Mouse (Mus musculus): ENCODE measurements at regions not wholly inside any gene's neighbourhood (a gene's known extent, or its start where the extent isn't known, plus 50 kb on each side); places are given as distances from the start of the nearest gene placed in this dataset.

GRCm38 (mm10) chr17:9757725-9758251, 88.3 kb upstream of the Pabpc6 start:
- no peak for ATAC-seq (replicated peaks; ENCODE audit: insufficient number of reproducible peaks, low FRiP score, low TSS enrichment, poor library complexity, severe bottlenecking)

- no peak for ATAC-seq (replicated peaks; ENCODE audit: insufficient number of reproducible peaks, low FRiP score, low TSS enrichment, poor library complexity, severe bottlenecking)
These were observed 87.2 kb upstream of the Pabpc6 start for GRCm38 (mm10) chr17:9756675-9757074.

GRCm38 (mm10) chr17:9756196-9756595, 86.7 kb upstream of the Pabpc6 start:
- ATAC-seq (replicated peaks; ENCODE audit: insufficient number of reproducible peaks, low FRiP score, low TSS enrichment, poor library complexity, severe bottlenecking) = no peak

GRCm38 (mm10) chr17:9755576-9755975, 86.1 kb upstream of the Pabpc6 start:
- ATAC-seq (replicated peaks; ENCODE audit: insufficient number of reproducible peaks, low FRiP score, low TSS enrichment, poor library complexity, severe bottlenecking) = no peak

- no peak for ATAC-seq (replicated peaks; ENCODE audit: insufficient number of reproducible peaks, low FRiP score, low TSS enrichment, poor library complexity, severe bottlenecking)
These were observed 85.4 kb upstream of the Pabpc6 start for GRCm38 (mm10) chr17:9754884-9755405.

- no peak for ATAC-seq (replicated peaks; ENCODE audit: insufficient number of reproducible peaks, low FRiP score, low TSS enrichment, poor library complexity, severe bottlenecking)
These were observed 83.3 kb upstream of the Pabpc6 start for GRCm38 (mm10) chr17:9752848-9753247.

- no peak for ATAC-seq (replicated peaks; ENCODE audit: insufficient number of reproducible peaks, low FRiP score, low TSS enrichment, poor library complexity, severe bottlenecking)
These were observed 82.0 kb upstream of the Pabpc6 start for GRCm38 (mm10) chr17:9751348-9752170.

- no peak for ATAC-seq (replicated peaks; ENCODE audit: insufficient number of reproducible peaks, low FRiP score, low TSS enrichment, poor library complexity, severe bottlenecking)
These were observed 80.5 kb upstream of the Pabpc6 start for GRCm38 (mm10) chr17:9750046-9750445.

GRCm38 (mm10) chr17:9749301-9749700, 79.8 kb upstream of the Pabpc6 start:
- ATAC-seq (replicated peaks; ENCODE audit: insufficient number of reproducible peaks, low FRiP score, low TSS enrichment, poor library complexity, severe bottlenecking) = no peak

- ATAC-seq (replicated peaks; ENCODE audit: insufficient number of reproducible peaks, low FRiP score, low TSS enrichment, poor library complexity, severe bottlenecking) = no peak
These were observed 78.4 kb upstream of the Pabpc6 start for GRCm38 (mm10) chr17:9747893-9748292.

GRCm38 (mm10) chr17:9743342-9743741, 73.8 kb upstream of the Pabpc6 start:
- no peak for ATAC-seq (replicated peaks; ENCODE audit: insufficient number of reproducible peaks, low FRiP score, low TSS enrichment, poor library complexity, severe bottlenecking)

GRCm38 (mm10) chr17:9741321-9741720, 71.8 kb upstream of the Pabpc6 start:
- ATAC-seq (replicated peaks; ENCODE audit: insufficient number of reproducible peaks, low FRiP score, low TSS enrichment, poor library complexity, severe bottlenecking) = no peak

GRCm38 (mm10) chr17:9729020-9729419, 59.5 kb upstream of the Pabpc6 start:
- no peak for ATAC-seq (replicated peaks; ENCODE audit: insufficient number of reproducible peaks, low FRiP score, low TSS enrichment, poor library complexity, severe bottlenecking)

GRCm38 (mm10) chr17:9725704-9726469, 56.4 kb upstream of the Pabpc6 start:
- no peak for ATAC-seq (replicated peaks; ENCODE audit: insufficient number of reproducible peaks, low FRiP score, low TSS enrichment, poor library complexity, severe bottlenecking)

GRCm38 (mm10) chr17:9723484-9723883, 54.0 kb upstream of the Pabpc6 start:
- no peak for ATAC-seq (replicated peaks; ENCODE audit: insufficient number of reproducible peaks, low FRiP score, low TSS enrichment, poor library complexity, severe bottlenecking)

GRCm38 (mm10) chr17:9722709-9723108, 53.2 kb upstream of the Pabpc6 start:
- ATAC-seq (replicated peaks; ENCODE audit: insufficient number of reproducible peaks, low FRiP score, low TSS enrichment, poor library complexity, severe bottlenecking) = no peak

Measured in monocyte, adult 5-6 weeks (primary cell).